Mouse (Mus musculus) heart, embryonic 11.5 days (tissue): ENCODE measurements around the gene C2cd5. TPM values are rescaled to one million over a fixed set of nuclear protein-coding genes. Genes with fewer than 3 reads are reported as not detected.

ENCODE experiments used
- ATAC-seq: fragments of 200-750 bp; cut with Nextera tagmentation; replicated peaks from 2 replicates; pipeline ENCODE4 v1.8.0; 2017; ENCODE audit warnings: moderate library complexity; ENCODE audit not compliant: insufficient number of reproducible peaks, low FRiP score, low TSS enrichment
- H3K27ac ChIP-seq: fragments of 300-500 bp; sonication (generic); 2 replicates; pipeline ENCODE4 v1.5.1; 2014; ENCODE audit warnings: mild to moderate bottlenecking, low read depth, low read length
- H3K27me3 ChIP-seq: fragments of 300-500 bp; sonication (generic); 2 replicates; pipeline ENCODE4 v1.6.1; 2014; ENCODE audit warnings: mild to moderate bottlenecking, low read length, mixed read lengths; ENCODE audit not compliant: control insufficient read depth, insufficient read depth
- H3K36me3 ChIP-seq: fragments of 300-500 bp; sonication (generic); 2 replicates; pipeline ENCODE4 v1.6.1; 2014; ENCODE audit warnings: mild to moderate bottlenecking, low read length, moderate library complexity, mixed read lengths; ENCODE audit not compliant: control insufficient read depth, insufficient read depth
- H3K4me1 ChIP-seq: fragments of 300-500 bp; sonication (generic); 2 replicates; pipeline ENCODE4 v1.6.1; 2014; ENCODE audit warnings: low read length; ENCODE audit not compliant: control insufficient read depth, insufficient read depth
- H3K4me2 ChIP-seq: fragments of 300-500 bp; sonication (generic); 2 replicates; pipeline ENCODE4 v1.6.1; 2014; ENCODE audit warnings: mild to moderate bottlenecking, moderate library complexity
- H3K4me3 ChIP-seq: fragments of 300-500 bp; sonication (generic); 2 replicates; pipeline ENCODE4 v1.5.1; 2014; ENCODE audit warnings: low read depth, low read length
- H3K9ac ChIP-seq: fragments of 300-500 bp; sonication (generic); 2 replicates; pipeline ENCODE4 v1.6.1; 2014; ENCODE audit warnings: mild to moderate bottlenecking, low read depth, low read length, moderate library complexity
- H3K9me3 ChIP-seq: fragments of 300-500 bp; sonication (generic); replicated peaks from 2 replicates; pipeline ENCODE4 v1.6.1; 2016; ENCODE audit warnings: low read length; ENCODE audit not compliant: control insufficient read depth
- WGBS: fragments of 180-500 bp; shearing (Covaris S2); extraction: QIAGEN DNeasy Blood & Tissue Kit; methylation state at CpG from one replicate; pipeline ENCODE4 v1.1.7; 2014; ENCODE audit not compliant: insufficient replicate concordance; 5-methylcytosine and 5-hydroxymethylcytosine counted together
- polyA plus RNA-seq: library from polyadenylated mRNA; unstranded; fragments of >200 nt; fragmentation: Nextera tagmentation; extraction: Ambion mirVana; gene quantifications from 2 replicates; pipeline ENCODE4 v1.2.1, GENCODE M21; 2014

Gene C2cd5
- polyA plus RNA-seq, 1 experiment from 2014 or later = 23.3 TPM

- Histone ChIP-seq H3K4me1 (no peaks in the 10 kb centered on the region), H3K4me2 (no peak overlapping the region), H3K9ac (no peak overlapping the region), H3K9me3 (no peaks in the 10 kb centered on the region), H3K36me3 (peaks cover 7% of the 10 kb centered on the region; the same call in 1 of the 2 replicates), H3K27ac (no peak overlapping the region), H3K4me3 (no peak overlapping the region), H3K27me3 (no peaks in the 10 kb centered on the region)
- ATAC-seq = no peak
- 82% methylated on average over 4 of the region's 4 CpGs for WGBS
These were observed 20.8 kb downstream of the C2cd5 start for GRCm38 (mm10) chr6:143079126-143079525.

GRCm38 (mm10) chr6:143076461-143076860 lies 23.5 kb downstream of the C2cd5 start:
- no peak overlapping the region for H3K4me3 ChIP-seq
- no peak overlapping the region for H3K4me2 ChIP-seq
- H3K4me1 ChIP-seq = no peaks in the 10 kb centered on the region
- ATAC-seq = no peak
- WGBS = 76% methylated on average over 10 of the region's 10 CpGs
- no peaks in the 10 kb centered on the region for H3K27me3 ChIP-seq
- H3K36me3 ChIP-seq = peaks cover 7% of the 10 kb centered on the region; the same call in 1 of the 2 replicates
- H3K9ac ChIP-seq = no peak overlapping the region
- no peak overlapping the region for H3K27ac ChIP-seq
- no peaks in the 10 kb centered on the region for H3K9me3 ChIP-seq

- WGBS = 92% methylated on average over 1 of the region's 1 CpGs
- Histone ChIP-seq H3K9me3 (no peaks in the 10 kb centered on the region), H3K9ac (no peak overlapping the region), H3K4me1 (no peaks in the 10 kb centered on the region), H3K4me3 (no peak overlapping the region), H3K27me3 (no peaks in the 10 kb centered on the region), H3K4me2 (no peak overlapping the region), H3K27ac (no peak overlapping the region), H3K36me3 (peaks cover 5% of the 10 kb centered on the region; the same call in 1 of the 2 replicates)
- no peak for ATAC-seq
These were observed 26.0 kb downstream of the C2cd5 start for GRCm38 (mm10) chr6:143073914-143074313.

GRCm38 (mm10) chr6:143073476-143073875 lies 26.5 kb downstream of the C2cd5 start:
- Histone ChIP-seq H3K27ac (no peak overlapping the region), H3K36me3 (peaks cover under 1% of the 10 kb centered on the region; the same call in 1 of the 2 replicates), H3K4me1 (no peaks in the 10 kb centered on the region), H3K9me3 (no peaks in the 10 kb centered on the region), H3K4me3 (no peak overlapping the region), H3K4me2 (no peak overlapping the region), H3K27me3 (no peaks in the 10 kb centered on the region), H3K9ac (no peak overlapping the region)
- WGBS = 84% methylated on average over 6 of the region's 6 CpGs
- ATAC-seq = no peak

GRCm38 (mm10) chr6:143072412-143073014 lies 27.4 kb downstream of the C2cd5 start:
- no peaks in the 10 kb centered on the region for H3K4me1 ChIP-seq
- no peak overlapping the region for H3K4me3 ChIP-seq
- no peaks in the 10 kb centered on the region; the same call in 1 of the 2 replicates for H3K36me3 ChIP-seq
- H3K27me3 ChIP-seq = no peaks in the 10 kb centered on the region
- no peak for ATAC-seq
- 62% methylated on average over 8 of the region's 8 CpGs for WGBS
- H3K27ac ChIP-seq = no peak overlapping the region
- no peaks in the 10 kb centered on the region for H3K9me3 ChIP-seq
- no peak overlapping the region for H3K9ac ChIP-seq
- no peak overlapping the region for H3K4me2 ChIP-seq

- 78% methylated on average over 9 of the region's 9 CpGs for WGBS
- no peaks in the 10 kb centered on the region for H3K4me1 ChIP-seq
- H3K36me3 ChIP-seq = no peaks in the 10 kb centered on the region
- no peak for ATAC-seq
- no peak overlapping the region for H3K4me3 ChIP-seq
- H3K9ac ChIP-seq = no peak overlapping the region
- no peaks in the 10 kb centered on the region for H3K27me3 ChIP-seq
- no peak overlapping the region for H3K27ac ChIP-seq
- H3K9me3 ChIP-seq = no peaks in the 10 kb centered on the region
- no peak overlapping the region for H3K4me2 ChIP-seq
These were observed 29.2 kb downstream of the C2cd5 start for GRCm38 (mm10) chr6:143070736-143071135.

- Histone ChIP-seq H3K36me3 (no peaks in the 10 kb centered on the region), H3K27ac (no peak overlapping the region), H3K9ac (no peak overlapping the region), H3K9me3 (no peaks in the 10 kb centered on the region), H3K27me3 (no peaks in the 10 kb centered on the region), H3K4me3 (no peak overlapping the region), H3K4me1 (no peaks in the 10 kb centered on the region), H3K4me2 (no peak overlapping the region)
- 79% methylated on average over 5 of the region's 5 CpGs for WGBS
- no peak for ATAC-seq
These were observed 29.9 kb downstream of the C2cd5 start for GRCm38 (mm10) chr6:143070019-143070418.

- Histone ChIP-seq H3K4me1 (no peaks in the 10 kb centered on the region; the same call in 1 of the 2 replicates), H3K36me3 (no peaks in the 10 kb centered on the region), H3K4me3 (no peak overlapping the region), H3K9ac (no peak overlapping the region), H3K27ac (no peak overlapping the region), H3K27me3 (no peaks in the 10 kb centered on the region), H3K4me2 (no peak overlapping the region), H3K9me3 (no peaks in the 10 kb centered on the region)
- 87% methylated on average over 8 of the region's 8 CpGs for WGBS
- ATAC-seq = no peak
These were observed 30.3 kb downstream of the C2cd5 start for GRCm38 (mm10) chr6:143069606-143070005.
